Mouse (Mus musculus): ENCODE results near the gene Cpeb2. TPM values are rescaled to one million over a fixed set of nuclear protein-coding genes. Genes with fewer than 3 reads are reported as not detected.
A peak's percentile ranks its signal among the peaks of the same experiment; 100 is the strongest.

Gene Cpeb2
- 14.8 and 18.7 TPM in 2 replicates for polyA plus RNA-seq (2011; ENCODE audit: insufficient read length, low read depth, missing spikeins)

GRCm38 (mm10) chr5:43232480-43233315, at the start of gene Cpeb2:
TSS of gene Cpeb2 (plus strand) at chr5:43233170.
- peak within 1 kb of the TSS; percentile 78 for H3K4me3 ChIP-seq (ENCODE audit: insufficient read depth, low read length)
- TF ChIP-seq CTCF (IDR thresholded peaks at IDR 0.05; ENCODE audit: borderline replicate concordance, insufficient read depth, low read length): no peak
- TF ChIP-seq POLR2A (IDR thresholded peaks at IDR 0.05; ENCODE audit: low read depth, low read length): peak; percentile 95
- no peaks in the 10 kb centered on the region for H3K4me1 ChIP-seq (ENCODE audit: control insufficient read depth, insufficient read depth, low read length)
- H3K27ac ChIP-seq (ENCODE audit: insufficient read depth, low read length): peak within 1 kb of the TSS; percentile 94

GRCm38 (mm10) chr5:43183556-43183955, 49.4 kb upstream of the Cpeb2 start:
- Histone ChIP-seq H3K4me3 (ENCODE audit: insufficient read depth, low read length) (no peak overlapping the region), H3K4me1 (ENCODE audit: control insufficient read depth, insufficient read depth, low read length) (no peaks in the 10 kb centered on the region), H3K27ac (ENCODE audit: insufficient read depth, low read length) (no peak overlapping the region)
- TF ChIP-seq POLR2A (IDR thresholded peaks at IDR 0.05; ENCODE audit: low read depth, low read length): no peak
- TF ChIP-seq CTCF (IDR thresholded peaks at IDR 0.05; ENCODE audit: borderline replicate concordance, insufficient read depth, low read length): no peak

DNA sequence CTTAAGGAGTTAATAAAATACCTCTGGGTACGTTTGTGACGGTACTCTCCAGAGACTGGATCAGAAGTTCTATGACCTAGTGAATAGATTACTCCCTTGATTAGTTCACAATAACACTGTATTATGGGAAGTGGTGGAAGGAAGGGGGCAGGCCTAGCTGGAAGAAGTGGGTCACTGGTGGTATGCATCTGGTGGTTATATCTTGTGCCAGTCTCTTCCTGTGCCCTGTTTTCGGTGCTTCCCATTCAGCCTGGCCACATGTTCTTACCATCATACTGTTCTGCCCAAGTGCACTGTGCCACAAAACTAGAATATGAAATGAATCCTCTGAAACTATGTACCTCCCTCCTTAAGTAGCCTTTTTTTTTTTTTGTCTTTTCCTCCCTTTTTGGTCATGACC, 48.1 kb upstream of the Cpeb2 start:
- TF ChIP-seq CTCF (IDR thresholded peaks at IDR 0.05; ENCODE audit: borderline replicate concordance, insufficient read depth, low read length): no peak
- TF ChIP-seq POLR2A (IDR thresholded peaks at IDR 0.05; ENCODE audit: low read depth, low read length): no peak
- Histone ChIP-seq H3K4me3 (ENCODE audit: insufficient read depth, low read length) (no peak overlapping the region), H3K27ac (ENCODE audit: insufficient read depth, low read length) (no peak overlapping the region), H3K4me1 (ENCODE audit: control insufficient read depth, insufficient read depth, low read length) (no peaks in the 10 kb centered on the region)

DNA sequence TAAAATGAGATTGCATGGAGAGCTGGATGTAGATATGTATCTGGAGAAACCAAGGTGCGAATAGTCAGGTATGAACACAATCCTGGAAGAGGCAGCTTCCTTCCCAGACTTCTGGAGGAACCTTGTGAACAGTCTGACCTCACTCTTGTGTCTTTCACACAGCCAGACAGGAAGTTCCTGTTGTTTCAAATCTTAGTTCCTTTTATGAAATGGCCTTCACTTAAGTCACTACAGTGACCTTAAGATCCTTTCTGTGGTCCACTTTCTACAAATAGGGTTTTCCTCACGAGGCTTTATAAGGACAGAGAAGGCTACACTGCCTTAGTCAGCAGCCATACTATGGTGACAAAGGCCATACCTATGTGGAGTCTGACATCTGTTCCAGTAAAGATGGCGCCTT, 47.5 kb upstream of the Cpeb2 start:
- TF ChIP-seq CTCF (IDR thresholded peaks at IDR 0.05; ENCODE audit: borderline replicate concordance, insufficient read depth, low read length): no peak
- no peak for TF ChIP-seq POLR2A (IDR thresholded peaks at IDR 0.05; ENCODE audit: low read depth, low read length)
- Histone ChIP-seq H3K27ac (ENCODE audit: insufficient read depth, low read length) (no peak overlapping the region), H3K4me3 (ENCODE audit: insufficient read depth, low read length) (no peak overlapping the region)

GRCm38 (mm10) chr5:43200686-43201085, 32.3 kb upstream of the Cpeb2 start:
- TF ChIP-seq CTCF (IDR thresholded peaks at IDR 0.05; ENCODE audit: borderline replicate concordance, insufficient read depth, low read length) (no peak), POLR2A (IDR thresholded peaks at IDR 0.05; ENCODE audit: low read depth, low read length) (no peak)
- Histone ChIP-seq H3K4me3 (ENCODE audit: insufficient read depth, low read length) (no peak overlapping the region), H3K27ac (ENCODE audit: insufficient read depth, low read length) (no peak overlapping the region), H3K4me1 (ENCODE audit: control insufficient read depth, insufficient read depth, low read length) (no peaks in the 10 kb centered on the region)

More for the DNA sequence above, 47.5 kb upstream of the Cpeb2 start:
- no peaks in the 10 kb centered on the region for H3K4me1 ChIP-seq (ENCODE audit: control insufficient read depth, insufficient read depth, low read length)

DNA sequence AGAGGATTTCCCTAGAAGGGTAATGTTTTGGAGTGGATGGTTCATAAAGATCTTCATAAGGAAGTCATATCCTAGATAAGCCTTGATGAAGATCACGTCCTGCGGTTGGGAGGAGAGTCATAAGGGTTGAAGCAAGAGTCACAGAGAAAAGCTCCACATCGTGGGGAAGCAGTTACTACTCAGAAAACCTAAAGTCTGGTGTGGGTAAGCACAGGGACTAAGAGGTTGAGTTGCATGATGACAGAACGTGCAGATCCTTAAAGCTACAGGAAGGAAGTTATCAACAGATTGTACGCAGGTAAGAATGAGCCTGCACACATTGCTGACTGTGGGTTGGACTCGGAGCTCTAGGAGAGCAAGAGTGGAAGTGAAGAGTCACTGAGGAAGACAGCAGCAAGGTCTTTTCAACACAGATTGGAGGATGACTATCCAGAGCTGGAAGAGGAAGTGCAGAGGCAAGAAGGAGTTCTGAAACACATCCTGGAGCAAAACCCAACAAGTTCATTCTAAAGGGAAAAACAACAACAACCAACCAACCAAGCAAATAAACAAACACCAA, 26.4 kb upstream of the Cpeb2 start:
- TF ChIP-seq CTCF (IDR thresholded peaks at IDR 0.05; ENCODE audit: borderline replicate concordance, insufficient read depth, low read length) (no peak), POLR2A (IDR thresholded peaks at IDR 0.05; ENCODE audit: low read depth, low read length) (no peak)
- no peak overlapping the region for H3K4me3 ChIP-seq (ENCODE audit: insufficient read depth, low read length)
- H3K4me1 ChIP-seq (ENCODE audit: control insufficient read depth, insufficient read depth, low read length): no peaks in the 10 kb centered on the region

GRCm38 (mm10) chr5:43217468-43217867, 15.5 kb upstream of the Cpeb2 start:
- Histone ChIP-seq H3K4me3 (ENCODE audit: insufficient read depth, low read length) (no peak overlapping the region), H3K27ac (ENCODE audit: insufficient read depth, low read length) (no peak overlapping the region), H3K4me1 (ENCODE audit: control insufficient read depth, insufficient read depth, low read length) (no peaks in the 10 kb centered on the region)
- TF ChIP-seq CTCF (IDR thresholded peaks at IDR 0.05; ENCODE audit: borderline replicate concordance, insufficient read depth, low read length) (no peak), POLR2A (IDR thresholded peaks at IDR 0.05; ENCODE audit: low read depth, low read length) (no peak)

More for the DNA sequence above, 26.4 kb upstream of the Cpeb2 start:
- no peak overlapping the region for H3K27ac ChIP-seq (ENCODE audit: insufficient read depth, low read length)

DNA sequence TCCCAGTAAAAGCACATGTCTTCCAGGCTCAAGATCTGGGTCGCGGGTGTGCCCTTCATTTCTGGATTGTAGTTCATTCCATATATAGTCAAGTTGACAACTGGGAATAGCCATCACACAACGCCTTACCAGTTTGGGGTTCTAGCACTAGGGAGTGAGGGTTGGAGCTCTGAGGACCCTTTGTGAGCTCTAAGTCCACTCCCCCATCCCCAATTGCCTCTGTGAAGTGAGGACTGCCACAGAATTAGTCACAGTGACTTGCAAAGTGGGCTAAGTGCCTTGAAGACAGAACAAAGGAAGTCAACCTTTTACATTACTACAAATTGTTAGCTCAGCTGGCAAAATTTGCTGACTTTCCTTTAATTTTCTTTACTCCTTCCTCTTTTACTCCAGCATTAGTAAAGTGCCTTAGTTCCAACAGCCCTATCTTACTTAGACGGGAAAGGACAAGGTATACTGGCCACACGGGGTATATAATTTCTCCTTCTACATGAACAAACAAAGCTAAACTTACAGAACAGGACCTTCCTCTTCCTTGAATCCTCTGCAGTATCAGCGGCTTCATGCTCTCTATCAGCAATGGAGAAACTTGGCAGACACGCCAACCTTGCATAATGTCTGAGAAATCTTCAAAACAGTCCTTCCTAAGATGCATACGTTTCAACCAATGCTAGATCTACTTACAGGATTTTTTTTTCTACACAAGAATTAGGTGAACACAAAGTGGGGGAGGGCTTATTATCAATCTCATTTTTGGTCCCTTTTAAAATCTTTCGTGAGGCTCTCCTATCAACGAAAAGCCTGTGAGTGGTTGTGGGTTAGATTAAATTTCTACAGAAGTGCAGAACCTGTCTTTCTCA, 14.8 kb upstream of the Cpeb2 start:
- Histone ChIP-seq H3K27ac (ENCODE audit: insufficient read depth, low read length) (no peak overlapping the region), H3K4me3 (ENCODE audit: insufficient read depth, low read length) (no peak overlapping the region), H3K4me1 (ENCODE audit: control insufficient read depth, insufficient read depth, low read length) (no peaks in the 10 kb centered on the region)
- TF ChIP-seq POLR2A (IDR thresholded peaks at IDR 0.05; ENCODE audit: low read depth, low read length) (no peak), CTCF (IDR thresholded peaks at IDR 0.05; ENCODE audit: borderline replicate concordance, insufficient read depth, low read length) (no peak)

DNA sequence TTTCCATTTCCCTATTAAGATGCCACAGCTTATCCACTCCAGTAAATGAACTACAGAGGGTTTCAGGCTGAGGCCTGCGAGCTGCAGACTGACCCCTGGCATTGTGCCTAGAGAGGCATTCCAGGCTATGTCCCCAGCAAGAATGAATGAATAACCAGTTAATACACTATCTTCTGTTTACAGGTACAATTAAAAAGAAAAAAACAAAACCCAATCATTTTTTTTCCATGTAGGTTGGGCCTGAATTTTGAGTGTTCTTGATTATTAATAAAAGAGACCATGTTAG, 14.2 kb upstream of the Cpeb2 start:
- H3K4me1 ChIP-seq (ENCODE audit: control insufficient read depth, insufficient read depth, low read length): no peaks in the 10 kb centered on the region
- no peak overlapping the region for H3K27ac ChIP-seq (ENCODE audit: insufficient read depth, low read length)
- TF ChIP-seq CTCF (IDR thresholded peaks at IDR 0.05; ENCODE audit: borderline replicate concordance, insufficient read depth, low read length): no peak
- TF ChIP-seq POLR2A (IDR thresholded peaks at IDR 0.05; ENCODE audit: low read depth, low read length): no peak
- no peak overlapping the region for H3K4me3 ChIP-seq (ENCODE audit: insufficient read depth, low read length)
